ENCODE assay signal across 8 mouse cellular contexts in genomic region chr16:30374266-30374665, GRCm38 (mm10). TPM values are rescaled to one million over a fixed set of nuclear protein-coding genes. Genes with fewer than 3 reads are reported as not detected.
DNase-seq lines count a peak whose midpoint lies in the region; ATAC-seq lines count a peak whose summit lies in the region.

No protein-coding gene starts in this region.

- no peak overlapping the region for H3K4me3 ChIP-seq in hindbrain, embryonic 10.5 days
- H3K4me3 ChIP-seq in hindbrain, embryonic 13.5 days = no peak overlapping the region
- no peak overlapping the region for H3K4me3 ChIP-seq in midbrain, embryonic 14.5 days (replicated peaks; ENCODE audit: low read depth, low read length)

- WGBS in hindbrain, embryonic 10.5 days = 79% methylated on average over 3 of the region's 3 CpGs
- WGBS in hindbrain, embryonic 13.5 days = 71% methylated on average over 3 of the region's 3 CpGs
- 75% methylated on average over 3 of the region's 3 CpGs for WGBS in midbrain, embryonic 14.5 days

- ATAC-seq in hindbrain, embryonic 13.5 days (ENCODE audit: low FRiP score) = no peak
- ATAC-seq in midbrain, embryonic 14.5 days (ENCODE audit: low FRiP score, low TSS enrichment) = no peak

- H3K9ac ChIP-seq in hindbrain, embryonic 13.5 days = no peak overlapping the region
- H3K9ac ChIP-seq in midbrain, embryonic 14.5 days (replicated peaks; ENCODE audit: low read length) = no peak overlapping the region

- H3K4me1 ChIP-seq in hindbrain, embryonic 10.5 days (replicated peaks) = no peaks in the 10 kb centered on the region
- no peaks in the 10 kb centered on the region for H3K4me1 ChIP-seq in hindbrain, embryonic 13.5 days (replicated peaks)
- H3K4me1 ChIP-seq in midbrain, embryonic 14.5 days (ENCODE audit: control insufficient read depth, insufficient read depth, low read length) = no peaks in the 10 kb centered on the region

- no peak overlapping the region for H3K27ac ChIP-seq in hindbrain, embryonic 10.5 days
- no peak overlapping the region for H3K27ac ChIP-seq in hindbrain, embryonic 13.5 days
- no peak overlapping the region for H3K27ac ChIP-seq in midbrain, embryonic 14.5 days (replicated peaks; ENCODE audit: low read depth, low read length)

- no peaks in the 10 kb centered on the region for H3K9me3 ChIP-seq in hindbrain, embryonic 10.5 days
- H3K9me3 ChIP-seq in hindbrain, embryonic 13.5 days = no peaks in the 10 kb centered on the region
- H3K9me3 ChIP-seq in midbrain, embryonic 14.5 days (ENCODE audit: control insufficient read depth, low read length) = no peaks in the 10 kb centered on the region

- no peak overlapping the region for H3K4me2 ChIP-seq in hindbrain, embryonic 13.5 days
- H3K4me2 ChIP-seq in midbrain, embryonic 14.5 days (ENCODE audit: low read length) = no peak overlapping the region

- DNase-seq in hindbrain, embryonic 10.5 days (ENCODE audit: low spot score) = peak; percentile 3
- DNase-seq in urinary bladder, postnatal 14 days (ENCODE audit: low spot score) = peak; percentile 57
- DNase-seq in urinary bladder, postnatal 4 days (ENCODE audit: low spot score in 2 of 2) = no peak
- peak; percentile 73 to 79 for DNase-seq in cerebellum, postnatal 10 days
- DNase-seq in induced T-regulatory cell, adult 2 months (ENCODE audit: low read depth) = peak; percentile 82
- DNase-seq in midbrain, embryonic 14.5 days = peak; percentile 88
- DNase-seq in urinary bladder, postnatal 10 days (ENCODE audit: low spot score) = no peak

- H3K27me3 ChIP-seq in hindbrain, embryonic 10.5 days (ENCODE audit: insufficient read depth, poor library complexity, severe bottlenecking) = no peaks in the 10 kb centered on the region
- no peaks in the 10 kb centered on the region for H3K27me3 ChIP-seq in hindbrain, embryonic 13.5 days
- no peaks in the 10 kb centered on the region for H3K27me3 ChIP-seq in midbrain, embryonic 14.5 days (ENCODE audit: control insufficient read depth, insufficient read depth, low read length)

- peaks cover 14% of the 10 kb centered on the region; the same call in 1 of the 2 replicates for H3K36me3 ChIP-seq in hindbrain, embryonic 10.5 days
- H3K36me3 ChIP-seq in hindbrain, embryonic 13.5 days = no peaks in the 10 kb centered on the region
- no peaks in the 10 kb centered on the region for H3K36me3 ChIP-seq in midbrain, embryonic 14.5 days (ENCODE audit: control insufficient read depth, insufficient read depth, low read length)

RNA-seq across cellular contexts. Expression of gene Atp13a3, which starts 31.5 kb away (rescaled TPM):
- 7.0 and 7.8 TPM in 2 replicates for polyA plus RNA-seq in hindbrain, embryonic 10.5 days (2016; fragmentation: Nextera tagmentation; extraction: Ambion mirVana)
- 7.4 and 7.5 TPM in 2 replicates for polyA plus RNA-seq in hindbrain, embryonic 13.5 days (2015; fragmentation: Nextera tagmentation; extraction: Ambion mirVana)
- 8.9 and 10.9 TPM in 2 replicates for polyA plus RNA-seq in midbrain, embryonic 14.5 days (2014; fragmentation: Nextera tagmentation; extraction: Ambion mirVana)

Comparison
In these comparisons a context has a peak if more than half of its experiments do, and no peak if none do; other contexts are left out.
1. DNase-seq: peak in hindbrain, embryonic 10.5 days (single experiment), urinary bladder, postnatal 14 days (single experiment), cerebellum, postnatal 10 days (2 of 2), induced T-regulatory cell, adult 2 months (single experiment) and midbrain, embryonic 14.5 days (single experiment); none in urinary bladder, postnatal 4 days (0 of 2) and urinary bladder, postnatal 10 days (single experiment).